Mouse (Mus musculus): ENCODE measurements at regions not wholly inside any gene's neighbourhood (a gene's known extent, or its start where the extent isn't known, plus 50 kb on each side); places are given as distances from the start of the nearest gene placed in this dataset.

DNA sequence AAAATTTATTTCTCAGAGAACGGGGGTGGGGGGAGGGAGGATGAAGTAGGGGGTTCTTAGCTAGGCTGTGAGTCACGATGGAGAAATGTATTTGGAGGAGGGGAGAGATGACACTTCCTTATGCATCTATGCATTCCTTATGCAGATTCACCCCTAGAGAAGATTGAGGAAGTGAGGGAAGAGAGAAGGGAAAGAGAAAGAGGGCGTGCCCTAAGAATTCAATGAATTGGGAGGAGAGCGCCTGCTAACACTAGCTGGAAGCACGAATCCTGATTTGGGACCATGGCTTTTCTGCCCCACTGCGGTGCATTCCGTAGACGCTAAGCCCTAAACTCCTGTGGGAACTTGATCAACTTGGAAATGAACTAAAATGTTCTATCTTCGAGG, 56.1 kb downstream of the Foxi3 start:
- H3K9me3 ChIP-seq (ENCODE audit: control insufficient read depth, low read length) = no peaks in the 10 kb centered on the region
- no peaks in the 10 kb centered on the region for H3K4me1 ChIP-seq (ENCODE audit: control insufficient read depth)
- no peak overlapping the region for H3K4me3 ChIP-seq (replicated peaks)
- no peak for TF ChIP-seq GATA1 (IDR thresholded peaks at IDR 0.05; ENCODE audit: low read length)
- TF ChIP-seq TAL1 (IDR thresholded peaks at IDR 0.05; ENCODE audit: low read length) = no peak
- H3K27me3 ChIP-seq (ENCODE audit: control insufficient read depth) = peaks cover 25% of the 10 kb centered on the region
- H3K36me3 ChIP-seq (ENCODE audit: control insufficient read depth) = no peaks in the 10 kb centered on the region

DNA sequence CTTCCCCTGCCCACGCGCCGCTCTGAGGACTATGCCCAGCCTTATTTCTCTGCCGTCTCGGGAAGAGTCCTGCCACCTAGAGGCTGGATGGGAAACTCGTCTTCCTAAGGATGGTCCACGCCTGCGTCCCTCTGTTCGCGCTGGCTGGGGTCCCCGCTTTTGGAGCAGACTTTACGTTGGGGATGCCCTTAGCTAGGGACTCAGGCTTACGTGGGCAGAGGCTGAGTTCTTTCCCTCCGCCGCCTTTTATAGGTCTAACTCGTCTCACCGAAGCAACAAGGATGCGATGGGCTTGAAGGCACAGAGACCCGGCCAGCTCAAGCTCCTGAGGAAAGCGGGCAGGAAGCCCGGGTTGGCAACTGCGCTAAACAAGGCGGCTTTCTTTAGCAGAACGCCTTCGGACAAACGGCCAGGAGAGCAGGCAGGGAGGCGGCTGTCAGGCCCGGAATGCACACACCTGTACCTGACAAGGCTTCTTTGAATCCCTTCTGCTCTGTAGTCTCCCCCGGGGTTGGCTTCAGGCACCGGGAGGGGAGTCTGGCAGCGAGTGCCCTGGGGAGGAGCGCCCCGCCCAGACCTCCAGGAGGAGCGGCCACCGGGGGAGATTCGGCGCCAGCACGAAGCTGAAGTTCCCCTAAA, 56.6 kb downstream of the Foxi3 start:
- Histone ChIP-seq H3K4me3 (replicated peaks) (no peak overlapping the region), H3K4me1 (ENCODE audit: control insufficient read depth) (no peaks in the 10 kb centered on the region), H3K9me3 (ENCODE audit: control insufficient read depth, low read length) (no peaks in the 10 kb centered on the region), H3K36me3 (ENCODE audit: control insufficient read depth) (no peaks in the 10 kb centered on the region), H3K27me3 (ENCODE audit: control insufficient read depth) (peaks cover 25% of the 10 kb centered on the region)
- TF ChIP-seq TAL1 (IDR thresholded peaks at IDR 0.05; ENCODE audit: low read length) (no peak), GATA1 (IDR thresholded peaks at IDR 0.05; ENCODE audit: low read length) (no peak)

DNA sequence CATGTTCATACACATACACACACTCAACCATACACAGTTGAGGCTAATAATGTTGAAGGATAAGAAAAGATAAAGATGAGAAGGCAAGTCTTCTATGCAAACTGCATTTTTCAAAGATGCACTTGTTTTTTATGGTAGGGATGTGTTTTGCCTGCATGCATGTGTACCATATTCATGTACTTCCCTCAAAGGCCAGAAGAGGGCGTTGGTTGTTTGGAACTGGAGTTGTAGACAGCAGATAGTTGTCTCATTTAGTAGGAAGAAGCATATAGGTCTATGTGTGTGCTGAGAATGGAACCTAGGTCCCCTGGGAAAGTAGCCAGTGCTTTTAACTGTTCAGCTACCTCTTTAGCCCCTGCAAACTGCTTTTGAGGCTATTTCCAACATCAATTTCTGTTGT, 60.1 kb downstream of the Foxi3 start:
- Histone ChIP-seq H3K27me3 (ENCODE audit: control insufficient read depth) (peaks cover 25% of the 10 kb centered on the region), H3K9me3 (ENCODE audit: control insufficient read depth, low read length) (no peaks in the 10 kb centered on the region), H3K4me1 (ENCODE audit: control insufficient read depth) (no peaks in the 10 kb centered on the region), H3K4me3 (replicated peaks) (no peak overlapping the region), H3K36me3 (ENCODE audit: control insufficient read depth) (no peaks in the 10 kb centered on the region)
- no peak for TF ChIP-seq TAL1 (IDR thresholded peaks at IDR 0.05; ENCODE audit: low read length)
- TF ChIP-seq GATA1 (IDR thresholded peaks at IDR 0.05; ENCODE audit: low read length) = no peak

DNA sequence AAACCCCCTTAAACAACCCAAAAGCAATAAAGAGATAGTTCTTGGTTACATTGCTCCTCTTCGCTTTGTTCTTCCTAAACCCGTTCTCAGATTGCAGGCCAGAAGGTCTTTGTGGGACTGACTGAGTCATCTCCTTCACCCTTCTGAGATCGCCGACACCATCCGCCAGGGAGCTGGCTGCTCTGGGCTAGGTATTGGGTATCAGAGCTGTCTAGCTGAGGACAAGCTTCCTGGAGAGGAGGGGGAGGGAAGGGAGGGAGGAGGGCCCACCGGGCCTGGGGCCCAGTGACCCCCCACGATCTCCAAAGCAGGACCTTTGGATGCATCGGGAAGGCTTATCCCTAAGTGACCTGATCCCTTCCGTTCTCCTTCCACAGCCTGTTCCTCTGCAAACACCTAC, 65.0 kb downstream of the Foxi3 start:
- Histone ChIP-seq H3K27me3 (ENCODE audit: control insufficient read depth) (no peaks in the 10 kb centered on the region), H3K4me1 (ENCODE audit: control insufficient read depth) (no peaks in the 10 kb centered on the region), H3K4me3 (replicated peaks) (no peak overlapping the region), H3K9me3 (ENCODE audit: control insufficient read depth, low read length) (no peaks in the 10 kb centered on the region), H3K36me3 (ENCODE audit: control insufficient read depth) (no peaks in the 10 kb centered on the region)
- TF ChIP-seq TAL1 (IDR thresholded peaks at IDR 0.05; ENCODE audit: low read length) (no peak), GATA1 (IDR thresholded peaks at IDR 0.05; ENCODE audit: low read length) (no peak)

DNA sequence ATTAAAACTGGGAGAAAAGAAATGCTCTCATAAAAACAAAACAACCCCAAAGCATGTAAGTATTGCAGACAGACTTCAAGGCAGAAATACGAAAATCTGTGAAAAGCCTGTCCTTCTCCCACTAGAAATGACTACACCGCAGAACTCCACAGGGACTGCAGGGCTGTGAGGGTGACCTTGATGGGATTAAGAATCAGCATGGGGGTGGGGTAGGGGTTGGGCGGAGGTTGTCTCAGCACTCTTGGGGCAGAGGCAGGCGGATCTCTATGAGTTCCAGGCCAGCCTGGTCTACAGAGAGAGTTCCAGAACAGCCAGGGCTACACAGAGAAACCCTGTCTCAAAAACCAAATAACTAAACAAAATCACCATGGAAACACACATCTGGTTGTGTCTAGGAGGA, 69.1 kb downstream of the Foxi3 start:
- no peak for TF ChIP-seq GATA1 (IDR thresholded peaks at IDR 0.05; ENCODE audit: low read length)
- TF ChIP-seq TAL1 (IDR thresholded peaks at IDR 0.05; ENCODE audit: low read length) = no peak
- no peak overlapping the region for H3K4me3 ChIP-seq (replicated peaks)
- no peaks in the 10 kb centered on the region for H3K27me3 ChIP-seq (ENCODE audit: control insufficient read depth)
- H3K9me3 ChIP-seq (ENCODE audit: control insufficient read depth, low read length) = no peaks in the 10 kb centered on the region
- no peaks in the 10 kb centered on the region for H3K4me1 ChIP-seq (ENCODE audit: control insufficient read depth)
- no peaks in the 10 kb centered on the region for H3K36me3 ChIP-seq (ENCODE audit: control insufficient read depth)

DNA sequence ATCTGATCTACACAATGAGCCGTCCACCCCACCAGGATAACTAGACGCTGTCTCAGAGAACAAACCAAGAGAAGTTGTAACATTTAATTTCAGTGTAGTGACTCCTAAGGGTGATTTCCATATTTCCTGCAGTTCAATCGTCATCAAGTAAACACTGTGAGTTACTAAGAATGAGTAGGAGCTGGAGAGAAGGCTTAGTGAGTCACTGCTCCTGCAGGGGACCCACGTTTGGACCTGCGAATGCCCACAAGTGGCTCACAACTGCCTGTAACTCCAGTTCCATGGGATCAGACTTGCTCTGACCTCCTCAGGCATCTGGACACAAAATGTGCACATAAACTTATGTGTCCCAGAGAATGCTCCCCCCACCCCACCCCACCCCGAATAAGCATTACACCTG, 73.3 kb downstream of the Foxi3 start:
- Histone ChIP-seq H3K4me1 (ENCODE audit: control insufficient read depth) (no peaks in the 10 kb centered on the region), H3K36me3 (ENCODE audit: control insufficient read depth) (no peaks in the 10 kb centered on the region)
- no peak for TF ChIP-seq TAL1 (IDR thresholded peaks at IDR 0.05; ENCODE audit: low read length)
- no peak for TF ChIP-seq GATA1 (IDR thresholded peaks at IDR 0.05; ENCODE audit: low read length)

DNA sequence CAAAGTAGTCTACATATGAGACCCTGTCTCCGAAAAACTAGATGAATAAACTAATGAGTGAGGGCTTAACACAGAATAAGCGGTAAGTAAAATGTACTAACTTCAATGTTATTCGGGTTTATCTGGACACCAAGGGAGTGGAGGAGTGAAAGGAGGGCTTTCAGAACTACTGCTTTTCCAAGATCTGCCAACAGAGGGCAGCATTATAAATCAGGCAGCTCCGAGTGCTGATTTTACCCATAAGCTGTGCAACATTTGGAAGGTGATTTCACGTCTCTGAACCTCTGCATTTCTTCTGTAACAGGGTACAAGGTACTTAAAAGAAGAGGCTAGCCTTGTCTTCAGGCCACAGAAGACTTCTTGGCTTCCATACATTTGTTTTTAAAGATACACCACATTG, 74.2 kb downstream of the Foxi3 start:
- Histone ChIP-seq H3K27me3 (ENCODE audit: control insufficient read depth) (no peaks in the 10 kb centered on the region), H3K4me3 (replicated peaks) (no peak overlapping the region), H3K4me1 (ENCODE audit: control insufficient read depth) (no peaks in the 10 kb centered on the region), H3K36me3 (ENCODE audit: control insufficient read depth) (no peaks in the 10 kb centered on the region), H3K9me3 (ENCODE audit: control insufficient read depth, low read length) (no peaks in the 10 kb centered on the region)
- no peak for TF ChIP-seq TAL1 (IDR thresholded peaks at IDR 0.05; ENCODE audit: low read length)
- no peak for TF ChIP-seq GATA1 (IDR thresholded peaks at IDR 0.05; ENCODE audit: low read length)

More for the DNA sequence above, 73.3 kb downstream of the Foxi3 start:
- no peaks in the 10 kb centered on the region for H3K9me3 ChIP-seq (ENCODE audit: control insufficient read depth, low read length)
- no peaks in the 10 kb centered on the region for H3K27me3 ChIP-seq (ENCODE audit: control insufficient read depth)
- no peak overlapping the region for H3K4me3 ChIP-seq (replicated peaks)

DNA sequence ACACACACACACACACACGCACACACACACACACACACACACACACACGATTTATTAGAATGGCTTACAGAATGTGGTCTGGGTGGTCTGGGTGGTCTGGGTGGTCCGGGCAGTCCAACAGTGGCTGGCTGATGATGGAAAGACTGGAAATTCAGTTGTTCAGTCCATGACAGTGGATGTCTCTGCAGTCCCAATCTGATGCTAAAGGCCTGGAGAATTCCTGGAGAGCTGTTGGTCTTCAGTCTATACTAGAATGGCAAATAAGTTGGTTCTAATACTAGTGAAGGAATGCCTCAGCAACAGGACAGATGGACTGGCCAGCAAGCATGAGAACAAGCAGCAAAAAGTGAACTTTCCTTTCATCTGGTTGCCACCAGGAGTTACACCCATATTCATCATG, 87.9 kb downstream of the Foxi3 start:
- Histone ChIP-seq H3K4me3 (replicated peaks) (no peak overlapping the region), H3K36me3 (ENCODE audit: control insufficient read depth) (no peaks in the 10 kb centered on the region), H3K27me3 (ENCODE audit: control insufficient read depth) (peaks cover 17% of the 10 kb centered on the region), H3K4me1 (ENCODE audit: control insufficient read depth) (no peaks in the 10 kb centered on the region), H3K9me3 (ENCODE audit: control insufficient read depth, low read length) (no peaks in the 10 kb centered on the region)
- TF ChIP-seq GATA1 (IDR thresholded peaks at IDR 0.05; ENCODE audit: low read length) (no peak), TAL1 (IDR thresholded peaks at IDR 0.05; ENCODE audit: low read length) (no peak)

DNA sequence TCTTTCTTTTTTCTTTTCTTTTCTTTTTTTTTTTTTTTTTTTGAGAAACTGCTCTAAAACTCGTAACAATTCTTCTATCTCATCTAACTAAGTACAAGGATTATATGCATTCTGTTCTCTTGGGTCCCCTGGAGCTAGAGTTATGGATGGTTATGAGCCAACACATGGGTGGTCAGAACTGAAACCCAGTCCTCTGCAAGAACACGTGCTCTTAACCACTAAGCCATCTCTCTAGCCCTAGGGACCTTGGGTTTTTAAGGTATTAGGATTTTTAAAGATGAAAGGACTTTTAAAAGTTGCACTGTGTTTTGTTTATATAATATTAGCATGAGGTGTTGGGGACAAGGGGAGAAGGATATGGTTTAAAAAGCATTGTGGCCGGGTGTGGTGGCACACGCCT, 88.9 kb downstream of the Foxi3 start:
- Histone ChIP-seq H3K4me1 (ENCODE audit: control insufficient read depth) (no peaks in the 10 kb centered on the region), H3K36me3 (ENCODE audit: control insufficient read depth) (no peaks in the 10 kb centered on the region), H3K4me3 (replicated peaks) (no peak overlapping the region), H3K9me3 (ENCODE audit: control insufficient read depth, low read length) (no peaks in the 10 kb centered on the region), H3K27me3 (ENCODE audit: control insufficient read depth) (peaks cover 24% of the 10 kb centered on the region)
- no peak for TF ChIP-seq TAL1 (IDR thresholded peaks at IDR 0.05; ENCODE audit: low read length)
- TF ChIP-seq GATA1 (IDR thresholded peaks at IDR 0.05; ENCODE audit: low read length) = no peak

All from erythroblast, embryonic 14.5 days (primary cell).